Mouse (Mus musculus): Measurements from ENCODE around the gene Kalrn. TPM values are rescaled to one million over a fixed set of nuclear protein-coding genes. Genes with fewer than 3 reads are reported as not detected.

The Kalrn gene
- total RNA-seq, 2 experiments from 2014 or later, result 20.9 to 21.2 TPM

GRCm38 (mm10) chr16:33986993-33987392, 586.3 kb downstream of the Kalrn start:
- no peak for DNase-seq

- no peak for DNase-seq
Observed at GRCm38 (mm10) chr16:33985372-33985771, 588.0 kb downstream of the Kalrn start.

- no peak for DNase-seq
Observed at GRCm38 (mm10) chr16:33983712-33984111, 589.6 kb downstream of the Kalrn start.

GRCm38 (mm10) chr16:33979855-33980254, 593.5 kb downstream of the Kalrn start:
- DNase-seq, result no peak

- no peak for DNase-seq
Observed at GRCm38 (mm10) chr16:33967283-33967640, 606.1 kb downstream of the Kalrn start.

GRCm38 (mm10) chr16:33966538-33967282, 606.6 kb downstream of the Kalrn start, which contains the start of gene Umps:
Gene Umps (minus strand): TSS chr16:33967038.
- DNase-seq, result peak; percentile 85 to 91

- DNase-seq, result no peak
Observed at GRCm38 (mm10) chr16:33965878-33966537, 607.3 kb downstream of the Kalrn start.

GRCm38 (mm10) chr16:33963509-33963908, 609.8 kb downstream of the Kalrn start:
- no peak for DNase-seq

- no peak for DNase-seq
Observed at GRCm38 (mm10) chr16:33954793-33955192, 618.5 kb downstream of the Kalrn start.

- no peak for DNase-seq
Observed at GRCm38 (mm10) chr16:33953008-33953407, 620.3 kb downstream of the Kalrn start.

GRCm38 (mm10) chr16:33950830-33951229, 622.5 kb downstream of the Kalrn start:
- peak; percentile 89 to 96 for DNase-seq

GRCm38 (mm10) chr16:33950386-33950785, 622.9 kb downstream of the Kalrn start:
- DNase-seq, result peak in 1 of 2 experiments; percentile 21

GRCm38 (mm10) chr16:33947664-33948571, 625.4 kb downstream of the Kalrn start:
- no peak for DNase-seq

GRCm38 (mm10) chr16:33946021-33946420, 627.3 kb downstream of the Kalrn start:
- no peak for DNase-seq

GRCm38 (mm10) chr16:33944772-33945171, 628.6 kb downstream of the Kalrn start:
- DNase-seq, result peak; percentile 35 to 59

GRCm38 (mm10) chr16:33944126-33944525, 629.2 kb downstream of the Kalrn start:
- no peak for DNase-seq

GRCm38 (mm10) chr16:33943388-33943787, 629.9 kb downstream of the Kalrn start:
- DNase-seq, result no peak

- DNase-seq, result peak; percentile 74 to 80
Observed at GRCm38 (mm10) chr16:33942341-33942740, 631.0 kb downstream of the Kalrn start.

- DNase-seq, result peak; percentile 85 to 87
Observed at GRCm38 (mm10) chr16:33941271-33941781, 632.0 kb downstream of the Kalrn start.

GRCm38 (mm10) chr16:33940095-33940494, 633.2 kb downstream of the Kalrn start:
- no peak for DNase-seq

GRCm38 (mm10) chr16:33939636-33940035, 633.7 kb downstream of the Kalrn start:
- peak in 1 of 2 experiments; percentile 62 for DNase-seq

GRCm38 (mm10) chr16:33939133-33939531, 634.2 kb downstream of the Kalrn start:
- no peak for DNase-seq
